Mouse (Mus musculus) kidney, embryonic 15.5 days (tissue): ENCODE measurements around the gene Gtf2i. TPM values are rescaled to one million over a fixed set of nuclear protein-coding genes. Genes with fewer than 3 reads are reported as not detected.

Experiments
- ATAC-seq: fragments of 200-750 bp; cut with Nextera tagmentation; replicated peaks from 2 replicates; pipeline ENCODE4 v1.8.0; 2017; ENCODE audit warnings: moderate TSS enrichment; ENCODE audit not compliant: low FRiP score
- H3K27ac ChIP-seq: fragments of 300-500 bp; sonication (generic); 2 replicates; pipeline ENCODE4 v1.5.1; 2015; ENCODE audit warnings: mild to moderate bottlenecking, inconsistent platforms
- H3K27me3 ChIP-seq: fragments of 300-500 bp; sonication (generic); 2 replicates; pipeline ENCODE4 v1.6.1; 2015; ENCODE audit warnings: inconsistent platforms
- H3K36me3 ChIP-seq: fragments of 300-500 bp; sonication (generic); 2 replicates; pipeline ENCODE4 v1.6.1; 2015; ENCODE audit warnings: inconsistent platforms
- H3K4me1 ChIP-seq: fragments of 300-500 bp; sonication (generic); 2 replicates; pipeline ENCODE4 v1.6.1; 2015; ENCODE audit warnings: inconsistent platforms
- H3K4me2 ChIP-seq: fragments of 300-500 bp; sonication (generic); 2 replicates; pipeline ENCODE4 v1.6.1; 2015; ENCODE audit warnings: moderate library complexity, mild to moderate bottlenecking, inconsistent platforms
- H3K4me3 ChIP-seq: fragments of 300-500 bp; sonication (generic); replicated peaks from 2 replicates; pipeline ENCODE4 v1.5.1; 2015; ENCODE audit warnings: mild to moderate bottlenecking, inconsistent platforms
- H3K9ac ChIP-seq: fragments of 300-500 bp; sonication (generic); 2 replicates; pipeline ENCODE4 v1.6.1; 2015; ENCODE audit warnings: mild to moderate bottlenecking, inconsistent platforms
- H3K9me3 ChIP-seq: fragments of 300-500 bp; sonication (generic); replicated peaks from 2 replicates; pipeline ENCODE4 v1.6.1; 2016; ENCODE audit warnings: inconsistent platforms
- WGBS: fragments of 180-500 bp; shearing (Covaris S2); methylation state at CpG from one replicate; pipeline ENCODE4 v1.1.7; 2015; ENCODE audit warnings: mixed read lengths; 5-methylcytosine and 5-hydroxymethylcytosine counted together
- polyA plus RNA-seq: library from polyadenylated mRNA; unstranded; fragments of >200 nt; fragmentation: Nextera tagmentation; extraction: Ambion mirVana; gene quantifications from 2 replicates; pipeline ENCODE4 v1.2.1, GENCODE M21; 2015

Gene Gtf2i
- polyA plus RNA-seq, 1 experiment from 2014 or later: 196 TPM

GRCm38 (mm10) chr5:134235111-134235510 is 79.4 kb downstream of the Gtf2i start:
- ATAC-seq: no peak
- H3K9me3 ChIP-seq: no peaks in the 10 kb centered on the region
- 28% methylated on average over 6 of the region's 6 CpGs for WGBS

DNA sequence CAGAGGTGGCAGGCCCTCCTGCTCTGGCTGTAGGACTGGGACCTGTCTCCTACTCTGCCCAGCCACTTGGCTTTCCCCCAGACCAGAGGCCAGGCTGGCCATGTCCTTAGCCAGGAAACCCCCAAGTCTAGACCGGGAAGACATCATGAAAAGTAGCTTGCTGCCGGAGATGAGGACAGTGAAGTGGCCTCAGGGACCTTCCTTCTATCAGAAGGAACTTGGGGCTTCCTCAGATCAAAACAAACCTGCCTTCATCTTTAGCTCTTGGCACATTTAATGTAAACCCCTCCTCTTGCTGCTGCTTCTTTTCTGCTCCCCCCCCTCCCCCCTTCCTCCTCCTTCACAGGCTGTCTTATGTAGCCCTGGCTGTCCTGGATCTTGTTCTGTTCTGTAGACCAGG is 80.4 kb downstream of the Gtf2i start:
- no peak overlapping the region for H3K9ac ChIP-seq
- no peak for ATAC-seq
- H3K27ac ChIP-seq: peak overlapping the region; percentile 63
- 58% methylated on average over 2 of the region's 2 CpGs for WGBS
- no peak overlapping the region for H3K4me3 ChIP-seq
- no peaks in the 10 kb centered on the region for H3K27me3 ChIP-seq
- H3K4me2 ChIP-seq: no peak overlapping the region
- no peaks in the 10 kb centered on the region for H3K9me3 ChIP-seq
- H3K4me1 ChIP-seq: peaks cover 37% of the 10 kb centered on the region
- H3K36me3 ChIP-seq: peaks cover 40% of the 10 kb centered on the region

More at GRCm38 (mm10) chr5:134235111-134235510, 79.4 kb downstream of the Gtf2i start:
- Histone ChIP-seq H3K36me3 (peaks cover 49% of the 10 kb centered on the region), H3K27ac (peak overlapping the region; percentile 63), H3K9ac (no peak overlapping the region), H3K27me3 (no peaks in the 10 kb centered on the region), H3K4me2 (no peak overlapping the region), H3K4me1 (peaks cover 37% of the 10 kb centered on the region), H3K4me3 (no peak overlapping the region)

DNA sequence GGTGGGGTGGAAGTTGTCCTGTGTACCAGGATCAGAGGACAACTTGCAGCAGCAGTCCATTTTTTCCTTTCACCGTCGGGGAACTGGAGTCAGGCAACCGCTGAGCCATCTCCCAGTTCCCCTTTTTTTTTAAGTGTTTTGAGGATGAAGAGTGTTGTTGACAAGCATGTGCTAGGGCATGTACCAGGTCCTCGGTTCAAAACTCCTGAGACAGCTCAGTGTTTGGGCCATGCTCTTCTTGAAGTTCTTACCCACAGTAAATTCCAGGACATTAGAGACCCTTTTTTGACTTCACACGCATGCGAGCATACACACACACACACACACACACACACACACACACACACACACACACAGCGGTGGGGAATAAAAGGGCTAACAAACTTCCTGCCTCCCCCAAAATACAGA is 81.3 kb downstream of the Gtf2i start:
- ATAC-seq: no peak
- Histone ChIP-seq H3K27me3 (no peaks in the 10 kb centered on the region), H3K27ac (peak overlapping the region; percentile 63; the same call in 1 of the 2 replicates), H3K36me3 (peaks cover 30% of the 10 kb centered on the region), H3K4me3 (no peak overlapping the region), H3K9ac (no peak overlapping the region), H3K9me3 (no peaks in the 10 kb centered on the region), H3K4me1 (peaks cover 37% of the 10 kb centered on the region), H3K4me2 (no peak overlapping the region)
- WGBS: 35% methylated on average over 7 of the region's 7 CpGs

- peaks cover 43% of the 10 kb centered on the region for H3K4me1 ChIP-seq
- no peak overlapping the region for H3K9ac ChIP-seq
- H3K27ac ChIP-seq: peak overlapping the region; percentile 73
- WGBS: 16% methylated on average over 7 of the region's 7 CpGs
- no peaks in the 10 kb centered on the region for H3K9me3 ChIP-seq
- no peak overlapping the region for H3K4me2 ChIP-seq
- H3K36me3 ChIP-seq: peaks cover 23% of the 10 kb centered on the region
- no peak overlapping the region for H3K4me3 ChIP-seq
- ATAC-seq: no peak
- no peaks in the 10 kb centered on the region for H3K27me3 ChIP-seq
Measured at GRCm38 (mm10) chr5:134232568-134232967, 82.0 kb downstream of the Gtf2i start.

DNA sequence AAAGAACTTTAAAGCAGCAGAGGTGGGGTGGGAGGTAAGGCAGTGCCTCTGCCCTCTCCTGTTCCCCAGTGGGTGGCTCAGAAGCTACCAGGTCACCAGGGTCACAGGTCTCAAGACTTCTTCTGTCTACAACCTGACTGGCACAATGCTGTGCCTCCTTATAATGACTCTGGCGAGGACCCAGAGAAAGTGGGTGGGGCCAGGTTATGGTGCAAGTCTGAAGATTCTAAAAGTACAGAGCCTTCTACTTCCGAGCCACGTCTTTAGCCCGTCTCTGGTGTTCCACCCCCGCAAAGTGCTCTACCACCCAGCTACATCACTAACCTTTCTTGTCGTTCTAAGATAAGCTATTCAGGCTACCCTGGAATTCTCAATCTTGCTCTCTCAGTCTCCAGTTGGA is 82.4 kb downstream of the Gtf2i start:
- H3K9me3 ChIP-seq: no peaks in the 10 kb centered on the region
- 60% methylated on average over 6 of the region's 6 CpGs for WGBS
- no peak overlapping the region for H3K9ac ChIP-seq
- H3K4me1 ChIP-seq: peaks cover 47% of the 10 kb centered on the region
- no peaks in the 10 kb centered on the region for H3K27me3 ChIP-seq
- H3K4me3 ChIP-seq: no peak overlapping the region
- no peak for ATAC-seq
- no peak overlapping the region for H3K4me2 ChIP-seq
- H3K36me3 ChIP-seq: peaks cover 19% of the 10 kb centered on the region
- peak overlapping the region; percentile 73 for H3K27ac ChIP-seq

- 73% methylated on average over 5 of the region's 5 CpGs for WGBS
Measured at GRCm38 (mm10) chr5:134231376-134231775, 83.2 kb downstream of the Gtf2i start.

DNA sequence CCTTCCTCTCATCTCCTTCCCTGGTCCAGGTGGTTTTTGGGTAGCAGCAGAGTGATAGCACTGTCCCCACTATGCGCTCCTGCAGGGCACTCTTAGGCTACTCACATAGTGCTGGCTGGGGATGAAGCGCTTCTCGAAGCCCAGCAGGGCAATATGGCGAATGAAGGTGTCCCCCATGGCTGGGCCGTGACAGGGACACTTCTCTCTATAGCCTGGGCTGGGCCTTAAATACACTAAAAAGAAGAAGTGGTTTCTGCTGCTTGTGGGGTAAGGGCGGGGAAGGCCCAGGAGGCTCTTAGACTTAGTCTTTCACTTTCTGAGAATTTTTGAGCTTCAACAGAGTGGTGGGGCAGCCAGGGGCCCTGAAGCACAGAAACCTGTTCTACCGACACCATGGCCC is 85.2 kb downstream of the Gtf2i start, which contains the start of gene Ncf1:
TSS of gene Ncf1 (minus strand) at position 235 of the 400 bp plus-strand sequence.
- H3K36me3 ChIP-seq: no peaks in the 10 kb centered on the region
- no peak for ATAC-seq
- WGBS: 89% methylated on average over 7 of the region's 7 CpGs
- no peak within 1 kb of the TSS; the same call in 1 of the 2 replicates for H3K27ac ChIP-seq
- no peak within 1 kb of the TSS for H3K9ac ChIP-seq
- no peak within 1 kb of the TSS for H3K4me3 ChIP-seq
- H3K9me3 ChIP-seq: no peaks in the 10 kb centered on the region
- H3K4me2 ChIP-seq: no peak within 1 kb of the TSS
- no peaks in the 10 kb centered on the region for H3K27me3 ChIP-seq
- H3K4me1 ChIP-seq: peaks cover 51% of the 10 kb centered on the region

More at GRCm38 (mm10) chr5:134231376-134231775, 83.2 kb downstream of the Gtf2i start:
- ATAC-seq: no peak
- no peaks in the 10 kb centered on the region for H3K27me3 ChIP-seq
- H3K4me2 ChIP-seq: no peak overlapping the region
- H3K27ac ChIP-seq: no peak overlapping the region
- peaks cover 11% of the 10 kb centered on the region for H3K36me3 ChIP-seq
- no peaks in the 10 kb centered on the region for H3K9me3 ChIP-seq
- H3K4me1 ChIP-seq: peaks cover 54% of the 10 kb centered on the region
- no peak overlapping the region for H3K4me3 ChIP-seq
- H3K9ac ChIP-seq: no peak overlapping the region

DNA sequence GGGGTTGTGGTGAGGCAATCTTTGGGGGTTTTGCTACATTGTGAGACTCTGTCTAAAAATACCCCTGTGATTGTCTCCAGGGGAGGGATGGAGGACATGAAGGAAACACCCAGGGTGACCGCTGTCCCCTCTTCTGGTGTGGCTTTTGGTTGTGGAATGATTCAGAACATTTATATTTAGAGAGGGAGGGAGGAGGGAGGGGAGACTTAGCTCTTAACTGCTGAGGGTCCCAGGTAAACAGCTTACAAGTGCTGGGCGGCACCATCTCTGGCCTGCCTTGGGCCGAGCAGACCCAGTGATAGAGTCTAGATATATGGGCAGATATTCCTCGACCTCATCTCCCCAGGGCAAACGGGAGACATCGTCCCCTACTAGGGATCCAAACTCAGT is 86.3 kb downstream of the Gtf2i start:
- no peaks in the 10 kb centered on the region for H3K27me3 ChIP-seq
- no peaks in the 10 kb centered on the region for H3K36me3 ChIP-seq
- H3K27ac ChIP-seq: no peak overlapping the region; the same call in 1 of the 2 replicates
- H3K4me1 ChIP-seq: peaks cover 40% of the 10 kb centered on the region
- no peaks in the 10 kb centered on the region for H3K9me3 ChIP-seq
- ATAC-seq: no peak
- WGBS: 78% methylated on average over 6 of the region's 6 CpGs
- H3K4me2 ChIP-seq: no peak overlapping the region
- H3K4me3 ChIP-seq: no peak overlapping the region
- H3K9ac ChIP-seq: no peak overlapping the region

- ATAC-seq: no peak
- Histone ChIP-seq H3K27me3 (peaks cover 1% of the 10 kb centered on the region), H3K9ac (no peak overlapping the region), H3K4me2 (no peak overlapping the region), H3K27ac (peak overlapping the region; percentile 45; the same call in 1 of the 2 replicates), H3K9me3 (no peaks in the 10 kb centered on the region), H3K36me3 (no peaks in the 10 kb centered on the region), H3K4me1 (peaks cover 35% of the 10 kb centered on the region), H3K4me3 (no peak overlapping the region)
- WGBS: 44% methylated on average over 11 of the region's 11 CpGs
Measured at GRCm38 (mm10) chr5:134227574-134228248, 86.8 kb downstream of the Gtf2i start.

DNA sequence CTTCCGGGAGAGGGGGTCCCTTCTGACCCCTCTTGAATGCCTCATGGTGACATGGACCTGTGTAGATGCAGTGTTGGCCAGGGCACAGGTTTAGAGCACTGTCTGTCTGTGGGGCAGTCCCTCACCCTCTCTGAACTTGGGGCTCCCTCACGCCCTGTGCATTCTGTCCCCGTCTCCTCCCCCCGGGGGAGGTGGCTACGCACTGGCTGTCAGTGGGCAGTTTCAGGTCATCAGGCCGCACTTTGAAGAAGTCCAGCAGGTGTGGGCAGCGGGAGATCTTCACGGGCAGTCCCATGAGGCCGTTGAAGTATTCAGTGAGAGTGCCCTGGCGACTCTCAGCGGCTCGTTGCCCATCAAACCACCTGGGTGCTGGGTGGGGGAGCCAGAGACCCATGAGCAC is 87.6 kb downstream of the Gtf2i start:
- WGBS: 41% methylated on average over 12 of the region's 12 CpGs
- Histone ChIP-seq H3K4me1 (peaks cover 34% of the 10 kb centered on the region), H3K9ac (no peak overlapping the region), H3K27me3 (peaks cover 9% of the 10 kb centered on the region), H3K4me2 (no peak overlapping the region), H3K4me3 (no peak overlapping the region), H3K9me3 (no peaks in the 10 kb centered on the region), H3K36me3 (no peaks in the 10 kb centered on the region), H3K27ac (peak overlapping the region; percentile 45)
- peak; percentile 26; the same call in 1 of the 2 replicates for ATAC-seq

DNA sequence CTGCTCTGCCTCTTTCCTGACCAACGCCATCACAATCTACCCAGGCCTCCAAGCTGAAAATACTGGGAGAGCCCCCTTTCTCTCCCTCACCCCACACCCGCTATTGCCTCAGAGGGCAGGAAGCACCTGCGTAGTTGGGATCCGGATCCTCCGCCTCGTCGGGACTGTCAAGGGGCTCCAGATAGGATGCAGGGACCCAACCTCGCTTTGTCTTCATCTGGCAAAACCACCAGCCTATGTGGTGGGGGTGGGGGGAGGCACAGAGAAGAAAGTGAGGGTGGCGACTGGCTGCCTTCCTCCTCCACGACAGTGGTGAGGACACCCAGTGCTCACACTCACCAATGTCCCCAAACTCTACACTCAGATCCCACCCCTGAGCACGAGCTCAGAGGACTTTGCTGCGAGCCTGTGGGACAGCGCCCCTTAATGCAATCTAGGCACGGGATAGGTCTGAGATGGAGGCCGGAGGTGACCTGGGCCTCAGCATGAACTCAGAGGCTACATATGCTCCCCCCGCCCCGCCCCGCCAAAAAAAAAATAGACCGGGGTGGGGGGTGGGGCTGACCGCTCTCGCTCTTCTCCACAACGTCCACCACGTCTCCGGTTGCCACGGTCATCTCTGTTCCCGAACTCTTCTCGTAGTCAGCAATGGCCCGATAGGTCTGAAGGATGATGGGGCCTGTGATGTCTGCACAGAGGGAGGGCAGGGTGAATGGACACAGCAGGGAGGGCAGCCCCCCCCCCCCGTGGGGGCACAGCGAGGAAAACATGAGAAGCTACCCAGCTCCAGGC is 89.3 kb downstream of the Gtf2i start:
- Histone ChIP-seq H3K9ac (no peak overlapping the region), H3K27ac (no peak overlapping the region), H3K4me3 (no peak overlapping the region), H3K9me3 (no peaks in the 10 kb centered on the region), H3K36me3 (no peaks in the 10 kb centered on the region), H3K27me3 (peaks cover 13% of the 10 kb centered on the region), H3K4me1 (peaks cover 44% of the 10 kb centered on the region), H3K4me2 (no peak overlapping the region)
- no peak for ATAC-seq
- 79% methylated on average over 30 of the region's 30 CpGs for WGBS

- Histone ChIP-seq H3K4me2 (peak overlapping the region; percentile 81), H3K9me3 (no peaks in the 10 kb centered on the region), H3K4me1 (peaks cover 31% of the 10 kb centered on the region), H3K9ac (peak overlapping the region; percentile 38), H3K27me3 (peaks cover 13% of the 10 kb centered on the region), H3K27ac (no peak overlapping the region), H3K36me3 (peaks cover 4% of the 10 kb centered on the region; the same call in 1 of the 2 replicates), H3K4me3 (peak overlapping the region; percentile 39)
- no peak for ATAC-seq
- WGBS: 3% methylated on average over 36 of the region's 36 CpGs
Measured at GRCm38 (mm10) chr5:134221708-134222150, 92.8 kb downstream of the Gtf2i start.
